Mouse (Mus musculus) heart, embryonic 10.5 days (tissue): Measurements from ENCODE around the gene Insig2. TPM values are rescaled to one million over a fixed set of nuclear protein-coding genes. Genes with fewer than 3 reads are reported as not detected.

Source experiments
- DNase-seq: peaks from one replicate; pipeline ENCODE4 v3.0.0-alpha.2; 2017; ENCODE audit warnings: low spot score
- H3K27ac ChIP-seq: fragments of 300-500 bp; sonication (generic); 2 replicates; pipeline ENCODE4 v1.5.1; 2016; ENCODE audit warnings: mild to moderate bottlenecking
- H3K27me3 ChIP-seq: fragments of 300-500 bp; sonication (generic); 2 replicates; pipeline ENCODE4 v1.6.1; 2016; ENCODE audit warnings: mild to moderate bottlenecking; ENCODE audit not compliant: poor library complexity, insufficient read depth, severe bottlenecking
- H3K36me3 ChIP-seq: fragments of 300-500 bp; sonication (generic); 2 replicates; pipeline ENCODE4 v1.6.1; 2016; ENCODE audit warnings: mild to moderate bottlenecking, moderate library complexity
- H3K4me1 ChIP-seq: fragments of 300-500 bp; sonication (generic); 2 replicates; pipeline ENCODE4 v1.6.1; 2016; ENCODE audit warnings: mild to moderate bottlenecking
- H3K4me3 ChIP-seq: fragments of 300-500 bp; sonication (generic); 2 replicates; pipeline ENCODE4 v1.5.1; 2016; ENCODE audit warnings: mild to moderate bottlenecking, moderate library complexity
- H3K9me3 ChIP-seq: fragments of 300-500 bp; sonication (generic); 2 replicates; pipeline ENCODE4 v1.6.1; 2016; ENCODE audit warnings: mild to moderate bottlenecking, moderate library complexity
- WGBS: fragments of 180-500 bp; shearing (Covaris S2); methylation state at CpG from one replicate; pipeline ENCODE4 v1.1.7; 2016; 5-methylcytosine and 5-hydroxymethylcytosine counted together
- polyA plus RNA-seq: library from polyadenylated mRNA; unstranded; fragments of >200 nt; fragmentation: Nextera tagmentation; extraction: Ambion mirVana; gene quantifications from 2 replicates; pipeline ENCODE4 v1.2.1, GENCODE M21; 2016

The Insig2 gene
- 24.5 and 25.9 TPM in 2 replicates for polyA plus RNA-seq

GRCm38 (mm10) chr1:121332485-121332884, at the start of gene Insig2:
Gene Insig2, minus strand, starts transcription at chr1:121332589.
- Histone ChIP-seq H3K4me1 (no peaks in the 10 kb centered on the region), H3K4me3 (no peak within 1 kb of the TSS), H3K27me3 (no peaks in the 10 kb centered on the region), H3K36me3 (0 out of 2 replicates have a peak, but pooled peaks cover 3% of the 10 kb centered on the region), H3K27ac (no peak within 1 kb of the TSS), H3K9me3 (no peaks in the 10 kb centered on the region)
- no peak for DNase-seq
- 88% methylated on average over 1 of the region's 1 CpGs for WGBS

GRCm38 (mm10) chr1:121381562-121381961, 49.2 kb upstream of the Insig2 start:
- Histone ChIP-seq H3K27ac (no peak overlapping the region), H3K27me3 (no peaks in the 10 kb centered on the region), H3K4me3 (no peak overlapping the region), H3K9me3 (no peaks in the 10 kb centered on the region), H3K4me1 (no peaks in the 10 kb centered on the region), H3K36me3 (no peaks in the 10 kb centered on the region)
- no peak for DNase-seq
- 76% methylated on average over 3 of the region's 3 CpGs for WGBS

- Histone ChIP-seq H3K9me3 (no peaks in the 10 kb centered on the region), H3K27me3 (no peaks in the 10 kb centered on the region), H3K36me3 (no peaks in the 10 kb centered on the region), H3K4me1 (no peaks in the 10 kb centered on the region), H3K27ac (no peak overlapping the region), H3K4me3 (no peak overlapping the region)
- DNase-seq = no peak
- 76% methylated on average over 3 of the region's 3 CpGs for WGBS
Measured at GRCm38 (mm10) chr1:121380033-121380432, 47.6 kb upstream of the Insig2 start.

GRCm38 (mm10) chr1:121377901-121378300, 45.5 kb upstream of the Insig2 start:
- no peaks in the 10 kb centered on the region for H3K27me3 ChIP-seq
- 85% methylated on average over 2 of the region's 2 CpGs for WGBS
- no peaks in the 10 kb centered on the region for H3K36me3 ChIP-seq
- no peaks in the 10 kb centered on the region for H3K4me1 ChIP-seq
- no peak overlapping the region for H3K4me3 ChIP-seq
- H3K27ac ChIP-seq = no peak overlapping the region
- no peaks in the 10 kb centered on the region for H3K9me3 ChIP-seq
- DNase-seq = no peak

- no peak for DNase-seq
- WGBS = 80% methylated on average over 1 of the region's 1 CpGs
- no peaks in the 10 kb centered on the region for H3K27me3 ChIP-seq
- no peaks in the 10 kb centered on the region for H3K4me1 ChIP-seq
- H3K36me3 ChIP-seq = no peaks in the 10 kb centered on the region
- H3K4me3 ChIP-seq = no peak overlapping the region
- no peaks in the 10 kb centered on the region for H3K9me3 ChIP-seq
- H3K27ac ChIP-seq = no peak overlapping the region
Measured at GRCm38 (mm10) chr1:121377410-121377809, 45.0 kb upstream of the Insig2 start.

- no peaks in the 10 kb centered on the region for H3K27me3 ChIP-seq
Measured at GRCm38 (mm10) chr1:121373631-121374030, 41.2 kb upstream of the Insig2 start.

GRCm38 (mm10) chr1:121372656-121373055, 40.3 kb upstream of the Insig2 start:
- Histone ChIP-seq H3K4me1 (no peaks in the 10 kb centered on the region), H3K27ac (no peak overlapping the region), H3K4me3 (no peak overlapping the region), H3K27me3 (no peaks in the 10 kb centered on the region), H3K36me3 (no peaks in the 10 kb centered on the region), H3K9me3 (no peaks in the 10 kb centered on the region)
- WGBS = 77% methylated on average over 1 of the region's 1 CpGs
- DNase-seq = no peak

More at GRCm38 (mm10) chr1:121373631-121374030, 41.2 kb upstream of the Insig2 start:
- 70% methylated on average over 2 of the region's 2 CpGs for WGBS
- no peak for DNase-seq
- H3K36me3 ChIP-seq = no peaks in the 10 kb centered on the region
- H3K9me3 ChIP-seq = no peaks in the 10 kb centered on the region
- no peaks in the 10 kb centered on the region for H3K4me1 ChIP-seq
- no peak overlapping the region for H3K27ac ChIP-seq
- H3K4me3 ChIP-seq = no peak overlapping the region

- Histone ChIP-seq H3K4me1 (no peaks in the 10 kb centered on the region), H3K4me3 (no peak overlapping the region), H3K36me3 (no peaks in the 10 kb centered on the region), H3K27ac (no peak overlapping the region), H3K9me3 (no peaks in the 10 kb centered on the region), H3K27me3 (no peaks in the 10 kb centered on the region)
- DNase-seq = no peak
- 41% methylated on average over 12 of the region's 12 CpGs for WGBS
Measured at GRCm38 (mm10) chr1:121371449-121371848, 39.1 kb upstream of the Insig2 start.

GRCm38 (mm10) chr1:121367257-121367656, 34.9 kb upstream of the Insig2 start:
- H3K36me3 ChIP-seq = no peaks in the 10 kb centered on the region
- H3K4me3 ChIP-seq = no peak overlapping the region
- DNase-seq = no peak
- H3K27ac ChIP-seq = no peak overlapping the region
- no peaks in the 10 kb centered on the region for H3K4me1 ChIP-seq
- WGBS = 43% methylated on average over 9 of the region's 9 CpGs
- H3K27me3 ChIP-seq = no peaks in the 10 kb centered on the region
- no peaks in the 10 kb centered on the region for H3K9me3 ChIP-seq

- no peaks in the 10 kb centered on the region for H3K27me3 ChIP-seq
- H3K27ac ChIP-seq = no peak overlapping the region
- H3K4me1 ChIP-seq = no peaks in the 10 kb centered on the region
- WGBS = 32% methylated on average over 4 of the region's 4 CpGs
- DNase-seq = peak; percentile 70
- H3K9me3 ChIP-seq = no peaks in the 10 kb centered on the region
- H3K36me3 ChIP-seq = no peaks in the 10 kb centered on the region
- H3K4me3 ChIP-seq = no peak overlapping the region
Measured at GRCm38 (mm10) chr1:121360561-121360960, 28.2 kb upstream of the Insig2 start.

GRCm38 (mm10) chr1:121359680-121360079, 27.3 kb upstream of the Insig2 start:
- Histone ChIP-seq H3K4me3 (no peak overlapping the region), H3K27me3 (no peaks in the 10 kb centered on the region), H3K4me1 (no peaks in the 10 kb centered on the region), H3K36me3 (no peaks in the 10 kb centered on the region), H3K27ac (no peak overlapping the region), H3K9me3 (no peaks in the 10 kb centered on the region)
- 78% methylated on average over 12 of the region's 12 CpGs for WGBS
- peak; percentile 41 for DNase-seq

GRCm38 (mm10) chr1:121353779-121354178, 21.4 kb upstream of the Insig2 start:
- Histone ChIP-seq H3K4me3 (no peak overlapping the region), H3K9me3 (no peaks in the 10 kb centered on the region), H3K27me3 (no peaks in the 10 kb centered on the region), H3K27ac (no peak overlapping the region), H3K36me3 (no peaks in the 10 kb centered on the region), H3K4me1 (no peaks in the 10 kb centered on the region)
- no peak for DNase-seq

- no peak overlapping the region for H3K27ac ChIP-seq
- H3K27me3 ChIP-seq = no peaks in the 10 kb centered on the region
- no peak overlapping the region for H3K4me3 ChIP-seq
- DNase-seq = peak; percentile 22
- WGBS = 68% methylated on average over 3 of the region's 3 CpGs
- no peaks in the 10 kb centered on the region for H3K9me3 ChIP-seq
- H3K4me1 ChIP-seq = no peaks in the 10 kb centered on the region
- no peaks in the 10 kb centered on the region for H3K36me3 ChIP-seq
Measured at GRCm38 (mm10) chr1:121351037-121351436, 18.6 kb upstream of the Insig2 start.

- no peak overlapping the region for H3K4me3 ChIP-seq
- no peaks in the 10 kb centered on the region for H3K9me3 ChIP-seq
- WGBS = 84% methylated on average over 13 of the region's 13 CpGs
- DNase-seq = no peak
- H3K27ac ChIP-seq = no peak overlapping the region
- H3K27me3 ChIP-seq = no peaks in the 10 kb centered on the region
- no peaks in the 10 kb centered on the region for H3K4me1 ChIP-seq
- no peaks in the 10 kb centered on the region for H3K36me3 ChIP-seq
Measured at GRCm38 (mm10) chr1:121350616-121351015, 18.2 kb upstream of the Insig2 start.
